Mouse (Mus musculus) stomach, postnatal 0 days (tissue): Measurements from ENCODE around the gene Morc2a. TPM values are rescaled to one million over a fixed set of nuclear protein-coding genes. Genes with fewer than 3 reads are reported as not detected.

Experiments used
- ATAC-seq: fragments of 200-750 bp; cut with Nextera tagmentation; 2 replicates; pipeline ENCODE4 v1.8.0; 2017; ENCODE audit not compliant: low FRiP score, low TSS enrichment
- DNase-seq: peaks from one replicate; pipeline ENCODE4 v3.0.0-alpha.2; 2016; ENCODE audit warnings: low spot score
- H3K27ac ChIP-seq: fragments of 300-500 bp; sonication (generic); replicated peaks from 2 replicates; pipeline ENCODE4 v1.5.1; 2014; ENCODE audit warnings: mild to moderate bottlenecking, control low read depth
- H3K27me3 ChIP-seq: fragments of 300-500 bp; sonication (generic); 2 replicates; pipeline ENCODE4 v1.6.1; 2014; ENCODE audit warnings: low read length; ENCODE audit not compliant: control insufficient read depth, insufficient read depth
- H3K36me3 ChIP-seq: fragments of 300-500 bp; sonication (generic); 2 replicates; pipeline ENCODE4 v1.6.1; 2014; ENCODE audit warnings: low read length, mixed read lengths; ENCODE audit not compliant: control insufficient read depth, insufficient read depth
- H3K4me1 ChIP-seq: fragments of 300-500 bp; sonication (generic); replicated peaks from 2 replicates; pipeline ENCODE4 v1.6.1; 2014; ENCODE audit warnings: antibody characterized with exemption; ENCODE audit not compliant: control insufficient read depth, insufficient read depth
- H3K4me2 ChIP-seq: fragments of 300-500 bp; sonication (generic); replicated peaks from 2 replicates; pipeline ENCODE4 v1.6.1; 2014; ENCODE audit warnings: low read depth, mild to moderate bottlenecking, control low read depth, moderate library complexity
- H3K4me3 ChIP-seq: fragments of 300-500 bp; sonication (generic); 2 replicates; pipeline ENCODE4 v1.5.1; 2014; ENCODE audit warnings: low read depth, low read length, control low read depth
- H3K9ac ChIP-seq: fragments of 300-500 bp; sonication (generic); 2 replicates; pipeline ENCODE4 v1.6.1; 2014; ENCODE audit warnings: mild to moderate bottlenecking, low read length, control low read depth, mixed read lengths
- H3K9me3 ChIP-seq: fragments of 300-500 bp; sonication (generic); 2 replicates; pipeline ENCODE4 v1.6.1; 2016; ENCODE audit warnings: low read length; ENCODE audit not compliant: control insufficient read depth
- CTCF ChIP-seq: IDR thresholded peaks from 2 replicates; pipeline ENCODE4 v1.5.1; 2016; ENCODE audit warnings: antibody characterized with exemption, low read depth, mild to moderate bottlenecking, moderate library complexity
- EP300 ChIP-seq: optimal IDR thresholded peaks from 2 replicates; pipeline ENCODE3; 2016; ENCODE audit warnings: antibody characterized with exemption
- WGBS: fragments of 180-500 bp; shearing (Covaris S2); extraction: QIAGEN DNeasy Blood & Tissue Kit; methylation state at CpG from one replicate; pipeline ENCODE4 v1.1.7; 2014; 5-methylcytosine and 5-hydroxymethylcytosine counted together
- polyA plus RNA-seq: library from polyadenylated mRNA; unstranded; fragments of >200 nt; fragmentation: Nextera tagmentation; extraction: Ambion mirVana; gene quantifications from 2 replicates; pipeline ENCODE4 v1.2.1, GENCODE M21; 2015

Morc2a gene
- polyA plus RNA-seq, 1 experiment from 2014 or later, result 6.9 TPM

DNA sequence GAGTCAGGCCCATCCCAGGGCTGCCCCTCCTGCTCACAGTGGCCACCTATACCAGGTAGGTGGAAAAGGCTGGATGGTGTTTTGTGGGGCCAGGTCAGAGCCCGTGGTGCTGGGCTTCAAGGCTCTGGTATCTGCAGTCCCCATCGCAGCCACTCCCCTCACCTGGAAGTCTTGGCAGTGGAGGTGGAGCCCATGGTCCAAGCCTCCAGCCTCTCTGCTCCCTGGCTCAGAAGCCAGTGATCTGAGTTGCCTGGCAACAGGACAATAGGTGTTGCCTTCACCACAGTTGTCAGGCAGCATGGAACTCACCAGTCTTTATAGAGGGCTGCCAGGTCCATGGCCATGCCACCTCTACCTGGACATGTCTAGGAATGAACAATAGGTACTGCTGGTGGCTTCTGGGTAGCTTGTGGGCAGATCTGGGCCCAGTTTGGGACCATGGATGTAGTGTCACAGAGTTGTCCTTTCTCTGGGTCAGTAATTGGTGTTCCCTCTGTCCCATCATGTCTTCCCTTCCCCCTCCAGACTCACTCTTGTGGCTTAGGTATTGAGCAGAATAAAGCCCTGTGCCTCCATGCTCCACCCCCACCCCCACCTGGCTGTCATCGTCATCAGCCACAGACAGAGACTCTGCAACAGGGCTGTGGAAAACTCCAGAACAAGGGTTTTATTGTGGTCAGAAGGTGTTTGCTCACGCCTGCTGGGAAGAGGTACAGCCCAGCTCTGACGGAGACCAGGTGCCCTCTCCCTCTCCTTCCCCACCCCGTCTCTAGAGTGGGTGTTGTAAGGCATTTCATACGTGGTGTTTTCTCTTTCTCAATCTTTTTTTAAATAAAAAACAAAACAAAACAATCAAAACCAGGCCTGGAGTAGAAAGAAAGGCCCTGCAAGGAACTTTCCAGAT lies 54.4 kb downstream of the Morc2a start:
- peak; percentile 28 for DNase-seq

GRCm38 (mm10) chr11:3704404-3704803 lies 55.4 kb downstream of the Morc2a start:
- H3K4me3 ChIP-seq, result no peak overlapping the region
- no peaks in the 10 kb centered on the region for H3K4me1 ChIP-seq
- no peaks in the 10 kb centered on the region for H3K9me3 ChIP-seq
- H3K9ac ChIP-seq, result no peak overlapping the region
- no peaks in the 10 kb centered on the region for H3K36me3 ChIP-seq
- WGBS, result 59% methylated on average over 8 of the region's 8 CpGs
- H3K27ac ChIP-seq, result no peak overlapping the region
- no peak overlapping the region for H3K4me2 ChIP-seq
- DNase-seq, result no peak
- no peak for TF ChIP-seq EP300
- no peak for ATAC-seq
- H3K27me3 ChIP-seq, result no peaks in the 10 kb centered on the region

More for the DNA sequence above, 54.4 kb downstream of the Morc2a start:
- Histone ChIP-seq H3K9ac (no peak overlapping the region), H3K27ac (no peak overlapping the region), H3K4me1 (no peaks in the 10 kb centered on the region), H3K4me2 (no peak overlapping the region), H3K27me3 (no peaks in the 10 kb centered on the region), H3K4me3 (no peak overlapping the region), H3K9me3 (no peaks in the 10 kb centered on the region), H3K36me3 (no peaks in the 10 kb centered on the region)
- no peak for TF ChIP-seq EP300
- TF ChIP-seq CTCF, result no peak
- WGBS, result 59% methylated on average over 7 of the region's 7 CpGs
- peak; percentile 77 for ATAC-seq

- DNase-seq (no peak), ATAC-seq (no peak)
- WGBS, result 78% methylated on average over 8 of the region's 8 CpGs
- Histone ChIP-seq H3K27ac (no peak overlapping the region), H3K36me3 (no peaks in the 10 kb centered on the region), H3K27me3 (no peaks in the 10 kb centered on the region), H3K4me2 (no peak overlapping the region), H3K9me3 (no peaks in the 10 kb centered on the region), H3K4me1 (no peaks in the 10 kb centered on the region), H3K9ac (no peak overlapping the region), H3K4me3 (no peak overlapping the region)
- TF ChIP-seq EP300 (no peak), CTCF (no peak)
These were observed 58.1 kb downstream of the Morc2a start for GRCm38 (mm10) chr11:3707057-3707456.

GRCm38 (mm10) chr11:3710203-3710602 lies 61.2 kb downstream of the Morc2a start:
- no peaks in the 10 kb centered on the region for H3K36me3 ChIP-seq
- no peak overlapping the region for H3K4me3 ChIP-seq
- ATAC-seq (no peak), DNase-seq (no peak)
- no peaks in the 10 kb centered on the region for H3K4me1 ChIP-seq
- H3K27me3 ChIP-seq, result no peaks in the 10 kb centered on the region
- H3K9me3 ChIP-seq, result no peaks in the 10 kb centered on the region
- WGBS, result 56% methylated on average over 14 of the region's 14 CpGs
- H3K27ac ChIP-seq, result no peak overlapping the region
- no peak overlapping the region for H3K9ac ChIP-seq
- TF ChIP-seq CTCF, result peak; percentile 22; the same call in 1 of the 2 replicates
- TF ChIP-seq EP300, result no peak
- no peak overlapping the region for H3K4me2 ChIP-seq

DNA sequence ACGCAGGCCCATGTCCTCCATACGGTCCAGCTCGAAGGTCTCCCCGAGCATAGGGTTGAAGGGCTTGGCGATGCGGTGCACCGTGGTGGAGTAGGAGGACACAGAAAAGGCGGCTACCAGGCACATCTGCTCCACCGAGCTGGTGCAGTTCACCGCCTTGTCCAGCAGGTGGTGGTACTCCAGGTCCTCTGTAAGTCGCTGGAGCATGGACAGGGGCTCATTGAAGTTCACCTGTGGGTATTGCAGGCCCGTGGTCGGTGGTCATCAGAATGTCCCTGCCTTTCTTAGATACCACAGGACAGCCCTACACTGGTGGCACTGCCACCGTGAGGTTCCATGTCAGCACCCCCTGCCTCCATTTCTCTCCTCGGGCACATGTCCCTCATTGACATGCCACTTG lies 65.5 kb downstream of the Morc2a start:
- DNase-seq (peak; percentile 67), ATAC-seq (peak; percentile 51; the same call in 1 of the 2 replicates)
- peak; percentile 87 for TF ChIP-seq CTCF
- no peak for TF ChIP-seq EP300
- Histone ChIP-seq H3K9ac (no peak overlapping the region), H3K4me3 (no peak overlapping the region), H3K36me3 (no peaks in the 10 kb centered on the region), H3K4me1 (no peaks in the 10 kb centered on the region), H3K27me3 (no peaks in the 10 kb centered on the region), H3K9me3 (no peaks in the 10 kb centered on the region), H3K4me2 (no peak overlapping the region), H3K27ac (no peak overlapping the region)
- 34% methylated on average over 15 of the region's 15 CpGs for WGBS

DNA sequence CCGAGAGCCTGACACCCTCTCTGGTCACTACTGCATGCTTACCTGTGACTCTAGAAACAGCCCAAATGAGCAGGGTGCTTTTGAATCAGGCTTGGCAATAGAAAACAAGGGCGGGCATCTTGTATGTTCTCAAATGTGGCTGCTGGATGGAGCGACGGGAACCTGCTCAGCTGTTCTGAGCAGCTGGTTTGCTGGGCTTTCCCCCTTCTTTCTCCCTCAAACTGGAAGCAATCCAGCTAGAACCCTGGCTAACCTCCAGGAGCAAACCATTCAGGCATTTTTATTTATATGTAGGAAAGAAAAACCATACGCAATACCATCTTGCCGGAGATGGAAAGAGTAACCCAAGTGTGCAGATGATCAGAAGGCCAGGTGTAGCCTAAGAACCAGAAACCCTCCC lies 67.7 kb downstream of the Morc2a start:
- Histone ChIP-seq H3K9me3 (no peaks in the 10 kb centered on the region), H3K4me1 (no peaks in the 10 kb centered on the region), H3K27me3 (no peaks in the 10 kb centered on the region), H3K4me3 (no peak overlapping the region), H3K36me3 (no peaks in the 10 kb centered on the region), H3K27ac (no peak overlapping the region), H3K4me2 (no peak overlapping the region), H3K9ac (no peak overlapping the region)
- DNase-seq (no peak), ATAC-seq (no peak)
- 47% methylated on average over 6 of the region's 6 CpGs for WGBS
- TF ChIP-seq CTCF (no peak), EP300 (no peak)
